Mouse (Mus musculus): Measurements from ENCODE around the gene Ubr3.

- TF ChIP-seq CTCF (IDR thresholded peaks at IDR 0.05; ENCODE audit: low read depth) (no peak), EP300 (IDR thresholded peaks at IDR 0.05; ENCODE audit: low read depth) (no peak)
These were observed 12.5 kb upstream of the Ubr3 start for GRCm38 (mm10) chr2:69884581-69884980.
